Mouse (Mus musculus) limb, embryonic 14.5 days (tissue): ENCODE measurements around the gene Rab6a. TPM values are rescaled to one million over a fixed set of nuclear protein-coding genes. Genes with fewer than 3 reads are reported as not detected.
A peak's percentile ranks its signal among the peaks of the same experiment; 100 is the strongest.

Source experiments
- ATAC-seq: fragments of 200-750 bp; cut with Nextera tagmentation; 2 replicates; pipeline ENCODE4 v1.8.0; 2017; ENCODE audit warnings: low read depth, moderate number of reproducible peaks, moderate TSS enrichment; ENCODE audit not compliant: low FRiP score
- DNase-seq: peaks from one replicate; pipeline ENCODE4 v3.0.0-alpha.2; 2015; ENCODE audit warnings: low spot score
- H3K27ac ChIP-seq: fragments of 300-500 bp; sonication (generic); replicated peaks from 2 replicates; pipeline ENCODE4 v1.5.1; 2014; ENCODE audit warnings: low read depth, mild to moderate bottlenecking, low read length, moderate library complexity, mixed read lengths
- H3K27me3 ChIP-seq: fragments of 300-500 bp; sonication (generic); 2 replicates; pipeline ENCODE4 v1.6.1; 2014; ENCODE audit warnings: low read length, mixed read lengths; ENCODE audit not compliant: control insufficient read depth, insufficient read depth
- H3K36me3 ChIP-seq: fragments of 300-500 bp; sonication (generic); 2 replicates; pipeline ENCODE4 v1.6.1; 2014; ENCODE audit warnings: mild to moderate bottlenecking, low read length, moderate library complexity, mixed read lengths; ENCODE audit not compliant: control insufficient read depth, insufficient read depth
- H3K4me1 ChIP-seq: fragments of 300-500 bp; sonication (generic); 2 replicates; pipeline ENCODE4 v1.6.1; 2014; ENCODE audit warnings: antibody characterized with exemption, low read length, mixed read lengths; ENCODE audit not compliant: control insufficient read depth, insufficient read depth
- H3K4me2 ChIP-seq: fragments of 300-500 bp; sonication (generic); replicated peaks from 2 replicates; pipeline ENCODE4 v1.6.1; 2014; ENCODE audit warnings: low read depth, mild to moderate bottlenecking, low read length, moderate library complexity; ENCODE audit not compliant: severe bottlenecking
- H3K4me3 ChIP-seq: fragments of 300-500 bp; sonication (generic); replicated peaks from 2 replicates; pipeline ENCODE4 v1.5.1; 2014; ENCODE audit warnings: low read length
- H3K9ac ChIP-seq: fragments of 300-500 bp; sonication (generic); 2 replicates; pipeline ENCODE4 v1.6.1; 2014; ENCODE audit warnings: mild to moderate bottlenecking, low read depth, low read length, moderate library complexity; ENCODE audit not compliant: severe bottlenecking
- H3K9me3 ChIP-seq: fragments of 300-500 bp; sonication (generic); 2 replicates; pipeline ENCODE4 v1.6.1; 2016; ENCODE audit warnings: low read length; ENCODE audit not compliant: control insufficient read depth
- POLR2A ChIP-seq: fragments of 200-500 bp; IDR thresholded peaks from 2 replicates; pipeline ENCODE4 v1.8.0; 2012; ENCODE audit warnings: inconsistent platforms, mild to moderate bottlenecking, moderate library complexity, borderline replicate concordance; ENCODE audit not compliant: insufficient read depth, insufficient read length; ENCODE audit errors: extremely low read depth
- WGBS: fragments of 180-500 bp; shearing (Covaris S2); extraction: QIAGEN DNeasy Blood & Tissue Kit; methylation state at CpG from one replicate; pipeline ENCODE4 v1.1.7; 2014; 5-methylcytosine and 5-hydroxymethylcytosine counted together
- polyA plus RNA-seq, 2 experiments: library from polyadenylated mRNA; depleted of rRNA in 1 of 2; stranded (reverse) in 1 of 2; unstranded in 1 of 2; fragments of >200 nt; fragmentation: Nextera tagmentation in 1 of 2; extraction: Ambion mirVana in 1 of 2; gene quantifications; 2 replicates each; pipeline versions ENCODE4 v1.2.1 to v1.2.3; 2012 to 2014

Rab6a gene
- polyA plus RNA-seq, 2 experiments = 76.7 to 113 TPM

DNA sequence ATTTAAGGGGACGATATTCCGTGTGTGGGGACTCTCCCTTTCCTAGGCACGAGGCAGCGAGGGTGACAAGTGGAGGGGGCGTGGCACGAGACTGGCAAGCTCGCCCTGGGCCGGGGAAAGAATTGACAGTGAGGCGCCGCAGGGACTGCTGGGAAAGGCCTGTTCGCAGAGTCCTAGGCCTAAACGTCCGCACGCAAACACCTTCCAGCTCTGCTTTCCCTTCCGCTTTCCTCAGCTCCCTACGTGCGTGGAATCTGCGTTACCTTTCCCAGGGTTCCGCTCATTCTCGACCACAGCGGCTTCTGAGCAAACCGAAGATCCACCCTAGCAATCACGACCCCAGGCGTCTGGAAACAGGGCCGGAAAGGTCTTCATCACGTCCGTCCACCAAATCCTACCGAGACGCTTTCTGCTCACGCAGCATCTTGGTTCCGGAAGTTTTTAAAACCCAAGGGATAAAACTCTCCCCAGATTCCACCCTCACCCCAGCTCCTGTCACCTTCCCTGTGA is 24.4 kb upstream of the Rab6a start:
- ATAC-seq (peak; percentile 94), DNase-seq (peak; percentile 84)
- no peaks in the 10 kb centered on the region for H3K27me3 ChIP-seq
- no peak for TF ChIP-seq POLR2A
- peak overlapping the region; percentile 75 for H3K9ac ChIP-seq
- H3K4me1 ChIP-seq = peaks cover 4% of the 10 kb centered on the region; the same call in 1 of the 2 replicates
- peak overlapping the region; percentile 51 for H3K4me3 ChIP-seq
- WGBS = under 1% methylated on average over 31 of the region's 31 CpGs
- peak overlapping the region; percentile 77 for H3K27ac ChIP-seq
- H3K9me3 ChIP-seq = no peaks in the 10 kb centered on the region
- H3K4me2 ChIP-seq = peak overlapping the region; percentile 67
- H3K36me3 ChIP-seq = no peaks in the 10 kb centered on the region

DNA sequence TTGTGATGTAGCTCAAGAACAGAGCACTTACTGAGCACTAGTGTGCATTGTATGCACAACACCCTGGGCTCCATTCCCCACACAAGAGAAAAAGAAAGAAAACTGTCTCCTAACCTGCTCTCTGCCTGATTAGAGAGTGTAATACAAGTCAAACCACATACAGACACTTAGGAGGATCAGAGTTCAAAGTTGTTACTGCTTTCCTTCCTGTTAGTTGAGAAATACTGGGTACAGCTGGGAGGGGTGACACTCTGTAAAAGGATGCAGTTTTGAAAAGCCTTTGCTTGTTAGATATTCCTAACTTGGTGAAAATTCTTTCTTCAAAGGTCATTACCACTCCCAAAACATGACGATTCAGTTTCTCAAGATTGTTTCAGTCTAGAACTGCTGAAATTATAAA is 17.4 kb upstream of the Rab6a start:
- H3K9me3 ChIP-seq = no peaks in the 10 kb centered on the region
- no peak overlapping the region for H3K27ac ChIP-seq
- 42% methylated on average over 1 of the region's 1 CpGs for WGBS
- H3K4me1 ChIP-seq = no peaks in the 10 kb centered on the region
- H3K36me3 ChIP-seq = no peaks in the 10 kb centered on the region
- no peak for DNase-seq
- no peak overlapping the region for H3K4me2 ChIP-seq
- no peak overlapping the region for H3K9ac ChIP-seq
- no peak for TF ChIP-seq POLR2A
- ATAC-seq = no peak
- H3K27me3 ChIP-seq = no peaks in the 10 kb centered on the region
- no peak overlapping the region for H3K4me3 ChIP-seq

DNA sequence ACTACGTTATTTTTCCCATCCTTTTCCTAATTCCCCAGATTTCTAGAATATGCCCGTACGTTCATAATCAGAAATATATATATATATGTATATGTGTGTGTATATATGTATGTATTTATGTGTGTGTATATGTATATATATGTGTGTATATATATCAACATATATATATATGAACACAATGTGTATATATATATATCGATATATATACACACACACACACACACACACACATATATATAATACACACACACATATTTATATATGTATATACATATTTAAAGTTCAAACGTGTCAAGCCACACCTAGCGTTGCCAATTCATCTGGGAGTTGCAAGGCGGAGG is 16.7 kb upstream of the Rab6a start:
- ATAC-seq (no peak; the same call in 1 of the 2 replicates), DNase-seq (no peak)
- TF ChIP-seq POLR2A = no peak
- Histone ChIP-seq H3K4me1 (no peaks in the 10 kb centered on the region), H3K36me3 (no peaks in the 10 kb centered on the region), H3K4me3 (peak overlapping the region; percentile 48), H3K27ac (0 out of 2 replicates have a peak overlapping the region, but pooled peaks have one; percentile 65), H3K9me3 (no peaks in the 10 kb centered on the region), H3K9ac (peak overlapping the region; percentile 64), H3K4me2 (peak overlapping the region; percentile 56), H3K27me3 (no peaks in the 10 kb centered on the region)
- WGBS = 41% methylated on average over 7 of the region's 7 CpGs

DNA sequence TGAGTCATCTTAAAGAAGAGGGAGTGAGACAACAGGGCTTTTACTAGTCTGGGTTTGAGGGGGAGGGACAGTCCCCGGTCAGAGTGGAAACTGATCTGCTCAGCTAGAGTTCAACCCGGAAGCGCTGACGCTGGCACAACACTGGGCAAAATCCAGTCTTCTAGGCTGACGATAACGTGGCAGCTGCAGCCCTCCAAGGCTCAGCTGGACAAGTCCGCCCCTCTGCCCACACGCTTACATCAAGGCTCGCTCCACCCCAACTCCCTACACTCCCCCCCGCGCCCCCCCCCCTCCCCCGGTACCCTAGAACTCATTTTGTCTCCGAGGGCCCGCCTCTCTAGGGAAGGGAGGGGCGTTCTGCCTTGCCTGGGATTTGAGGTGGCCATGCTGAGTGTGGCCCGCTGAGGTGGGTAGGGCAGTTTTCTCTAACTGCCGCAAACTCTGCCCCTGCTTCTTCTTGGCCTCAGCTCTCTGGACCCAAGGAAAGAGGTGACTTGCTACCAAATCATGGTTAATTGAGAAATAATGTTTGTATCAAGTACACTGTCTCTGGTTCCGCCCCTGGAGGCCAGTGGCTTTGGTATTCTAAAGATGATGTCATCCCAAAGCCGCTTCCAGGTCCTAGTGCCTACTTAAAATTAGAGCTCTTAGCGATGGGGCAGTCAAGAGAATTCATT is 16.2 kb upstream of the Rab6a start:
- 0% methylated on average over 18 of the region's 20 CpGs for WGBS
- Histone ChIP-seq H3K36me3 (no peaks in the 10 kb centered on the region), H3K27ac (peak overlapping the region; percentile 65), H3K27me3 (no peaks in the 10 kb centered on the region), H3K9ac (peak overlapping the region; percentile 64), H3K9me3 (no peaks in the 10 kb centered on the region), H3K4me1 (no peaks in the 10 kb centered on the region), H3K4me3 (peak overlapping the region; percentile 48), H3K4me2 (peak overlapping the region; percentile 56)
- peak; percentile 96 for ATAC-seq
- TF ChIP-seq POLR2A = peak; percentile 44; the same call in 1 of the 2 replicates
- DNase-seq = peak; percentile 81

DNA sequence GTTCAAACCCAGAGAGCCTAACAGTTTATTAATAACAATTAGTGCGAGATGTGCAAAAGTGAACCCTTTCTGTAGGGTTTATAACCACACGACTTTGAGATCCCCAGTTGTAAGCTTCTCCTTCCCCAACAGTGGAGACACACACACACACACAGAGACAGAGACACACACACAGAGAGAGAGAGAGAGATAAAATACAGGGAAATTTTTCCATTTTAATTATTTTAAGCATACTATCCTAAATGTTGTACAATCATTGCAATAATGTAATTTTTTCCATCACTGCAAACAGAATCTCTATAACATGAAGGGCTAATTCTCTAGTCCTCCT is 15.7 kb upstream of the Rab6a start:
- no peak overlapping the region for H3K27ac ChIP-seq
- peak overlapping the region; percentile 48 for H3K4me3 ChIP-seq
- TF ChIP-seq POLR2A = no peak
- no peaks in the 10 kb centered on the region for H3K4me1 ChIP-seq
- no peak for DNase-seq
- no peaks in the 10 kb centered on the region for H3K9me3 ChIP-seq
- H3K27me3 ChIP-seq = no peaks in the 10 kb centered on the region
- WGBS = 5% methylated on average over 2 of the region's 2 CpGs
- peak overlapping the region; percentile 56 for H3K4me2 ChIP-seq
- H3K36me3 ChIP-seq = no peaks in the 10 kb centered on the region
- ATAC-seq = no peak
- H3K9ac ChIP-seq = 0 out of 2 replicates have a peak overlapping the region, but pooled peaks have one; percentile 64
